Mouse (Mus musculus) liver, embryonic 15.5 days (tissue): ENCODE results near the gene Mettl3. TPM values are rescaled to one million over a fixed set of nuclear protein-coding genes. Genes with fewer than 3 reads are reported as not detected.

Source experiments
- ATAC-seq: fragments of 200-750 bp; cut with Nextera tagmentation; 2 replicates; pipeline ENCODE4 v1.8.0; 2017; ENCODE audit warnings: moderate number of reproducible peaks, mild to moderate bottlenecking, moderate library complexity; ENCODE audit not compliant: insufficient read depth
- H3K27ac ChIP-seq: fragments of 300-500 bp; sonication (generic); replicated peaks from 2 replicates; pipeline ENCODE4 v1.5.1; 2015; ENCODE audit warnings: mild to moderate bottlenecking, inconsistent platforms
- H3K27me3 ChIP-seq: fragments of 300-500 bp; sonication (generic); 2 replicates; pipeline ENCODE4 v1.6.1; 2015; ENCODE audit warnings: mild to moderate bottlenecking, inconsistent platforms
- H3K36me3 ChIP-seq: fragments of 300-500 bp; sonication (generic); replicated peaks from 2 replicates; pipeline ENCODE4 v1.6.1; 2015; ENCODE audit warnings: moderate library complexity, mild to moderate bottlenecking, inconsistent platforms
- H3K4me1 ChIP-seq: fragments of 300-500 bp; sonication (generic); replicated peaks from 2 replicates; pipeline ENCODE4 v1.6.1; 2015; ENCODE audit warnings: inconsistent platforms
- H3K4me2 ChIP-seq: fragments of 300-500 bp; sonication (generic); 2 replicates; pipeline ENCODE4 v1.6.1; 2015; ENCODE audit warnings: moderate library complexity, mild to moderate bottlenecking, inconsistent platforms
- H3K4me3 ChIP-seq: fragments of 300-500 bp; sonication (generic); replicated peaks from 2 replicates; pipeline ENCODE4 v1.5.1; 2015; ENCODE audit warnings: mild to moderate bottlenecking, inconsistent platforms
- H3K9ac ChIP-seq: fragments of 300-500 bp; sonication (generic); 2 replicates; pipeline ENCODE4 v1.6.1; 2015; ENCODE audit warnings: moderate library complexity, mild to moderate bottlenecking, inconsistent platforms
- H3K9me3 ChIP-seq: fragments of 300-500 bp; sonication (generic); replicated peaks from 2 replicates; pipeline ENCODE4 v1.6.1; 2016; ENCODE audit warnings: inconsistent platforms
- WGBS: fragments of 180-500 bp; shearing (Covaris S2); methylation state at CpG from one replicate; pipeline ENCODE4 v1.1.7; 2015; ENCODE audit warnings: mixed read lengths; ENCODE audit not compliant: insufficient replicate concordance; 5-methylcytosine and 5-hydroxymethylcytosine counted together
- polyA plus RNA-seq: library from polyadenylated mRNA; unstranded; fragments of >200 nt; fragmentation: Nextera tagmentation; extraction: Ambion mirVana; gene quantifications from 2 replicates; pipeline ENCODE4 v1.2.1, GENCODE M21; 2015

The Mettl3 gene
- polyA plus RNA-seq, result 15.9 and 18.2 TPM in 2 replicates

DNA sequence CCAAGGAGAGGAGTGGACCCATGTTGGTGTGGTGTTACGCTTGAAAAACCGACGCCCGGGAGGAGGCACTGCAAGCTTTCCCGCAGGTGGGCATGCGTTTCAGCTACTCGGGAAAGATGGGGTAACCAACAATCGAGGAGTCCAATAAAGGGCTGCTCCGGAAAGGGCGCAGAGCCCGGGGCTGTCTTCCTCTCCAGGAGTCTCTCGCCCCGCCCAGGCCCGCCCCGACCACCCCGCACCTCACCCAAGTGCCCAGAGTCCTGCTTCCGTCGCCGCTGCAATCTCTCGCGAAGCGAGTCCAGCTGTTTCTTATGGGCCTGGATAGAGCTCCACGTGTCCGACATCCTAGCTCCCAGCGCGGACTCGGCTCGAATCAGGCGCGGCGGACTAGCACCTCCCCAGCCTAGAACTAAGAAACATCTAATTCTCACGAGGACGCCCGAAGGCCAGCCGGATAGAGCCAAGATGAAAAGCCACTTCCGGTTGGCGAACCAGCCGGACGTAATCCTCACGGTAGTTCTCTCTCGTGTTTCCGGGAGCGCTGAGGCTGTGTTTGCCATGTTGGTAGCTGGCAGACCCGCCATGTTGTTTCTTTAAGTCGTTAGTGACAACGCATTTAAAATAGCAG lies at the start of gene Mettl3:
TSS of gene Mettl3 (minus strand) at position 485 of the 628 bp plus-strand sequence.
- peak within 1 kb of the TSS; percentile 81 for H3K4me2 ChIP-seq
- H3K27ac ChIP-seq, result peak within 1 kb of the TSS; percentile 93
- peaks cover 7% of the 10 kb centered on the region for H3K36me3 ChIP-seq
- peaks cover 42% of the 10 kb centered on the region for H3K4me1 ChIP-seq
- peak within 1 kb of the TSS; percentile 84 for H3K4me3 ChIP-seq
- no peaks in the 10 kb centered on the region for H3K9me3 ChIP-seq
- WGBS, result under 1% methylated on average over 46 of the region's 46 CpGs
- ATAC-seq, result peak; percentile 92
- H3K9ac ChIP-seq, result peak within 1 kb of the TSS; percentile 73
- H3K27me3 ChIP-seq, result no peaks in the 10 kb centered on the region

- Histone ChIP-seq H3K4me1 (peaks cover 4% of the 10 kb centered on the region; the same call in 1 of the 2 replicates), H3K4me2 (no peak overlapping the region), H3K27me3 (peaks cover 12% of the 10 kb centered on the region), H3K9me3 (no peaks in the 10 kb centered on the region), H3K36me3 (no peaks in the 10 kb centered on the region), H3K9ac (no peak overlapping the region), H3K27ac (no peak overlapping the region), H3K4me3 (no peak overlapping the region)
- WGBS, result 59% methylated on average over 6 of the region's 6 CpGs
- no peak for ATAC-seq
These were observed 34.6 kb upstream of the Mettl3 start for GRCm38 (mm10) chr14:52339512-52339852.

DNA sequence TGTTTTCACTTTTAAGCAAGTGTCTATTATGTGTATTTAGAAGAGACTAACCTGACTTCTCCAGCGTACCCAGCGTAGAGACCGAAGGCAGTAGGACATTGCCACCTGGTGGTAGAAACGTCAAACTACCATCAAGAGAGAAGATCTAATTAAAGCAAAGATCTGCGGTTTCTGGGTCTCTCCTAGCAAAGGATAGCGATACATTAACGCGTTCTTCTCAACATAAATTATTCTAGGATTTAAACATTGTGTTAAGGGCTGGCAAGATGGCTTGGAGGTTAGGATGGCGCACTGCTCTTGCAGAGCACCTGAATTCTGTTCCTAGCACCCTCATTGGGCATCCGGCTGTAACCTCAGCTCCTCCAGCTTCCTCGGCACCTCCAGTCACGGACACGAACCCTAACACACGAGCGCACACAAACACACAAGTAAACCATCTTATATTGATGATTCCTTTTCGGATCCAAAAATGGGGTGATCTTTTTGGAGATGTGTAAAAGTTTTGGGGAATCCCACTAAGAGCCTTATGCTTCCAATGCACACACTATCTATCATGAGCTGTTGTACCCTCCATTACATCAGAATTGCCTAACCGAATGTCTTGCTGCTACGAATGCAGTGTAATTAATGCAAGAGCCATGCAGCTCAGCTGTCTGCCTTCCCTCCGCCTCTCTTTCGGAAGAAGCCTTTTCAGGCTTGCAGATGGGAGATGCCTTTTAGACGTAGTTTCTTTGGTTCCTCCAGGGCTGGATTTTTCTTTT lies 34.0 kb upstream of the Mettl3 start:
- Histone ChIP-seq H3K4me3 (no peak overlapping the region), H3K9me3 (no peaks in the 10 kb centered on the region), H3K4me2 (no peak overlapping the region), H3K4me1 (peaks cover 4% of the 10 kb centered on the region; the same call in 1 of the 2 replicates), H3K27ac (no peak overlapping the region), H3K36me3 (no peaks in the 10 kb centered on the region), H3K27me3 (peaks cover 12% of the 10 kb centered on the region), H3K9ac (no peak overlapping the region)
- WGBS, result 28% methylated on average over 21 of the region's 21 CpGs
- ATAC-seq, result no peak

GRCm38 (mm10) chr14:52332171-52332570 lies 27.2 kb upstream of the Mettl3 start:
- H3K9me3 ChIP-seq, result no peaks in the 10 kb centered on the region
- H3K36me3 ChIP-seq, result no peaks in the 10 kb centered on the region
- H3K4me3 ChIP-seq, result no peak overlapping the region
- H3K4me1 ChIP-seq, result no peaks in the 10 kb centered on the region
- H3K27me3 ChIP-seq, result peaks cover 56% of the 10 kb centered on the region
- no peak for ATAC-seq
- WGBS, result 82% methylated on average over 1 of the region's 3 CpGs
- no peak overlapping the region for H3K9ac ChIP-seq
- no peak overlapping the region for H3K27ac ChIP-seq
- H3K4me2 ChIP-seq, result no peak overlapping the region

DNA sequence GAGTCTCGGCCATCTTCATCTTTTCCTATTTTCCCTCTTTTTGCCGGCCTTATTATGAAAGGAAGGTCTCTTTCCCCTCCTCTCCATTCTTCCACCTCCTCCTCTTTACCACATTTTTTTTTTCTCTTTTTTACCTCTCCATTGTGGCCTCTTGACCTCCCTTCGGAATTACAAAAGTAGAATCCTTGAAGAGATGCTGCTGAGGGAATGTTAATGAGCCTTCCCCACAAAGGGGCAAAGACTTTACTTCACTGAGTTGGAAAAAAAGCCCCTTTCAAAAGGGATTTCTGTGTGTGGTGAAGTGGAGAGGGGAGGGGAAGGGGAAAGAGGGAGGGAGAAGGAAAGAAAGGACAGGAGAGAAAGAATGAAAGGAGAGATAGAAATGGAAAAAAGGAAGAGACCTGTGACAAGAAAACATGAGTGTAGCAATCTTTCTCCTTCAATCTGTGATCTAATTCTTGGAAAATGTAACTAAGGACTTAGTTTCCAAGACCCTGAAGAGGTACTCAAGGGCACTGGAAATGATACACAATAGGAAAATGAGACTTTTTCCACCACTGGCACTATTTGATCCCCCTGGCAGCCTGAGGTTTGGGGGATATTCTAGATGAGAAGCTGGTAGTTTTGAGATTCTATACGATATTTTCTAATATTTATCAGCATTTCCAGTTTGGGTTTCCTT lies 26.3 kb upstream of the Mettl3 start:
- H3K9ac ChIP-seq, result no peak overlapping the region
- H3K4me2 ChIP-seq, result no peak overlapping the region
- no peaks in the 10 kb centered on the region for H3K4me1 ChIP-seq
- ATAC-seq, result no peak
- peaks cover 65% of the 10 kb centered on the region for H3K27me3 ChIP-seq
- no peak overlapping the region for H3K4me3 ChIP-seq
- no peaks in the 10 kb centered on the region for H3K36me3 ChIP-seq
- H3K27ac ChIP-seq, result no peak overlapping the region
- H3K9me3 ChIP-seq, result no peaks in the 10 kb centered on the region
- 20% methylated on average over 4 of the region's 4 CpGs for WGBS

DNA sequence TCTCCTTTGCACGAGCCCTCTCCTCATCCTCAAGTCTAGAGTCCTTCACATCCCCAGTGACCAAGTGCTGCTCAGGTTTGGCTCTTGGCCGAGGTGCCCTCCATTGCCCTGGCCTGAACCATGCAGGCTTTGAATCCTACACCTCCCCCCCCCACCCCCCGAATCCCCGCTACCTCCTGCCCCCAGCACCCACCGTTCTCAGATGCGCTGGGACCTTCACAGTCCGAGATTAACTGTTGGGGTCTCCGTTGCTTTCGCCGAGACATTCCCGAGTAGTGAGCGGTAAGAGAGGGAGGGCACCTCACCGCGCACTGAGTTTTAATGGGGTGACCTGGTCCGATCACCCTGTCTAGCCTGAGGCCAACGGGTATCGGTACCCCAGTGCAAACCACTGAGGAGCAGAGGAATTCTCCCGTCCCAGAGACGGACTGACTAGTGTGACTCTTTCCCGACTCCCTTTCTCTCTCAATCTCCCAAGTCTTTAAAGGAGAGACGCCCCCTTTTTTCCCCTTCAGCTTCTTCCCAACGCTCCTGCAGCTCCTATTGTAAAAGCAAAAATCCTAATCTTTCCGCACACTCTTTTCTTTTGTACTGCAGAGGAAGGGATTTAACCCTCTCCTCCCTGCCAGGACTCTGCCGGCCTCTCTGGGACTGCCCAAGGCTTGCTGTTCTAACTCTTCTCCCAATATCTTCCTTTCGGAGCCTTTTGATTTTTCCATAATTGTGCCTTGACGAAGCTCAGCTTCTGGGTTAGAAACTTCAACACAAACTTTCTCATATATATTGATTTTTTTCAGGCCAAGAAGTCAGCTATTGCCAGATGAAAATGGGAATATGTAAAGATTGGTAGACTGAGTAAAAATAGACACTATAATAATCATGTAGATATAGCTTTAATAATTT lies 23.2 kb upstream of the Mettl3 start, which contains the start of gene Sall2:
TSS of gene Sall2 (minus strand) at position 853 of the 903 bp plus-strand sequence.
- Histone ChIP-seq H3K4me1 (no peaks in the 10 kb centered on the region), H3K27me3 (peaks cover 87% of the 10 kb centered on the region), H3K9me3 (no peaks in the 10 kb centered on the region), H3K4me3 (peak within 1 kb of the TSS; percentile 5; the same call in 1 of the 2 replicates), H3K9ac (no peak within 1 kb of the TSS), H3K36me3 (no peaks in the 10 kb centered on the region), H3K4me2 (peak within 1 kb of the TSS; percentile 42), H3K27ac (no peak within 1 kb of the TSS)
- 2% methylated on average over 26 of the region's 26 CpGs for WGBS
- ATAC-seq, result no peak

DNA sequence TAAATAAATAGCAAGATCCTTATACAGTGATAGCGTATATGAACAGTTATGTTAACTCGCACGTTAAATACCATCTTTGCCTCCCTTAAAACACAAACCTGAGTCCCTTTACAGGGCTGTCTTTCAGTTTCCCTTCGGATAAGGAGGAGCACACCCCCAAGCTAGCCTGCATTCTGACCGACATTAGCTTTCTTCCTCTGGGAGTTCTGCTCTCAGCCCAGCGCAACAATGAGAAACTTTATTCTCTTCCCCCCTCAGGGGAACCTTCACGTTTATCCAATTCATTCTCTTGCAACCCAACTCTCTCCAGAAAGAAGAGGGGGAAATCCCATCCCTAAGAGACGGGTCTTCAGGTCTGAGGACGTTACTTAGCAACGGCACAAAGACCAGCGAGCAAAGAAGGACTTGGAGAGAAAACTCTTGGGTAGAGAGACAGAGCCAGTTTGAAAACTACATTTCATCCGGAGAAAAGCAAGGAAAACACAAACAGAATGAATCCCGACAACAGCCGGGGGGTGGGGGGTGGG lies 22.5 kb upstream of the Mettl3 start:
- Histone ChIP-seq H3K9me3 (no peaks in the 10 kb centered on the region), H3K4me2 (peak overlapping the region; percentile 42; the same call in 1 of the 2 replicates), H3K4me3 (peak overlapping the region; percentile 5; the same call in 1 of the 2 replicates), H3K27ac (no peak overlapping the region), H3K4me1 (no peaks in the 10 kb centered on the region), H3K27me3 (peaks cover 86% of the 10 kb centered on the region), H3K9ac (no peak overlapping the region), H3K36me3 (no peaks in the 10 kb centered on the region)
- ATAC-seq, result no peak
- 5% methylated on average over 14 of the region's 14 CpGs for WGBS

GRCm38 (mm10) chr14:52325890-52326289 lies 21.0 kb upstream of the Mettl3 start:
- Histone ChIP-seq H3K4me1 (no peaks in the 10 kb centered on the region), H3K27me3 (peaks cover 74% of the 10 kb centered on the region), H3K4me3 (no peak overlapping the region), H3K36me3 (no peaks in the 10 kb centered on the region), H3K27ac (no peak overlapping the region), H3K9ac (no peak overlapping the region), H3K4me2 (no peak overlapping the region), H3K9me3 (no peaks in the 10 kb centered on the region)
- no peak for ATAC-seq
- WGBS, result 7% methylated on average over 4 of the region's 4 CpGs

DNA sequence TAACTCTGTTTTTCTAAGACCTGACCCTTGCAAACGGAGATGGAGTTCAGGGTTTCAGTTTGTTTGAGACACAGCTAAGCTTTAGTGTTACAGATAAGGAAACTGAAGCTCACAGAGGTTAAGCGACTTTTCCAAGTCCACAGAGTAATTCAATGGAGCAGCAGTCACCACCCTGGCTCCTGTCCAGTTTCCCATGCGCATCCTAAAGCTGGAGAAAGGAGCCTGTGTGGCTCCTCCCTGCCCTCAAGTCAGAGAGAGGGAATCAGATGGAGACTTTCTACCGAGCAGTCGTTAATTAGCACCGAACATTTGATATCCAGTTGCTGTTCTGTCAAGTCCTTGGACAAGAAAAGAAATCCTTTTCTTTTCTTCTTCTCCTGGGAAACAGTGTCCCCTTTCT lies 14.4 kb upstream of the Mettl3 start:
- Histone ChIP-seq H3K27ac (no peak overlapping the region), H3K36me3 (no peaks in the 10 kb centered on the region), H3K27me3 (peaks cover 54% of the 10 kb centered on the region), H3K9ac (no peak overlapping the region), H3K9me3 (no peaks in the 10 kb centered on the region), H3K4me3 (no peak overlapping the region), H3K4me1 (peaks cover 16% of the 10 kb centered on the region), H3K4me2 (no peak overlapping the region)
- no peak for ATAC-seq
- WGBS, result 58% methylated on average over 6 of the region's 6 CpGs

DNA sequence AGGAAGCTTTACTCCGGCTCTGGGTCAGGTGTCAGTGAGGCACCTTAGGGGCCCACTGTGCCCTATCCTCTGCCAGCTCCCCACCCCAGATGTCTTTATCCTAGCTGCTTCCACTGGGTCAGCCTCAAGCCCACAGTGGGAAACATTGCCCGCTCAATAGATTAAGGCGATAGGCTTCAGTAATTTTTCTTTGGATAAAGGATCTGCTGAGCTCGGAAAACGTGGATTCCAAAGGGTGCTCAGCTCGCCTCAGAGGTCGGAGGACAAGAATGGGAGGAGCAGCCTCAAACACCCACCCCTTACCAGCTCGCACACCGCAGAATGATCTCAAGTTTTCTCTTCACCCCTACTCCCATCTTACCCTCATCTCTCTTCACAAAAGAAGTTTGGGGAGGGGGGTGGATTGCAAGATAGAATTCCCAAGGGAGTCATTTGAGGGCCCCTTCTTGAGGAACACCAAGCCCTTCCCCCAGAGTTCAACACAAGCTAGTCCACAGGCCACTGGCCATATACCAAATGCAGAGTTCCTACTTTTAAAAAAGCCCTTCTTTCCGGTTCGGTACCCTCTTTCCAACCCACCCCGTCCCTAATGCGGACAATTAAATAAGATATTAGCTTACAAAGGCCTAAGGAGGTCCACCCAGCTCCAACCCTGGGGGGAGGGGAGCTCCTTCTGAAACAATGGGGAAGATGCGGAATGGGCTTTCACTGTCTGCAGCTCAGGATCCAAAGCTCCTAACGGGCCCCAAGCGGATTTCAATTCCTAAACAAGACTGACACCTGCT lies 11.7 kb upstream of the Mettl3 start:
- Histone ChIP-seq H3K27ac (no peak overlapping the region), H3K9ac (no peak overlapping the region), H3K36me3 (no peaks in the 10 kb centered on the region), H3K4me2 (peak overlapping the region; percentile 76), H3K27me3 (peaks cover 56% of the 10 kb centered on the region), H3K4me3 (peak overlapping the region; percentile 60), H3K4me1 (peaks cover 16% of the 10 kb centered on the region), H3K9me3 (no peaks in the 10 kb centered on the region)
- WGBS, result 15% methylated on average over 16 of the region's 16 CpGs
- 0 out of 2 replicates have a peak, but pooled peaks have one; percentile 36 for ATAC-seq
